Mouse (Mus musculus) lung, embryonic 15.5 days (tissue): Measurements from ENCODE around the gene Eif2d. TPM values are rescaled to one million over a fixed set of nuclear protein-coding genes. Genes with fewer than 3 reads are reported as not detected.

ENCODE experiments used
- ATAC-seq: fragments of 200-750 bp; cut with Nextera tagmentation; 2 replicates; pipeline ENCODE4 v1.8.0; 2017; ENCODE audit warnings: moderate number of reproducible peaks, borderline replicate concordance; ENCODE audit not compliant: low FRiP score, low TSS enrichment; ENCODE audit errors: extremely low read depth
- H3K27ac ChIP-seq: fragments of 300-500 bp; sonication (generic); 2 replicates; pipeline ENCODE4 v1.5.1; 2015; ENCODE audit warnings: moderate library complexity, mild to moderate bottlenecking, inconsistent platforms
- H3K27me3 ChIP-seq: fragments of 300-500 bp; sonication (generic); 2 replicates; pipeline ENCODE4 v1.6.1; 2015; ENCODE audit warnings: inconsistent platforms
- H3K36me3 ChIP-seq: fragments of 300-500 bp; sonication (generic); 2 replicates; pipeline ENCODE4 v1.6.1; 2015; ENCODE audit warnings: inconsistent platforms
- H3K4me1 ChIP-seq: fragments of 300-500 bp; sonication (generic); 2 replicates; pipeline ENCODE4 v1.6.1; 2015; ENCODE audit warnings: inconsistent platforms
- H3K4me2 ChIP-seq: fragments of 300-500 bp; sonication (generic); 2 replicates; pipeline ENCODE4 v1.6.1; 2015; ENCODE audit warnings: inconsistent platforms, mild to moderate bottlenecking, moderate library complexity
- H3K4me3 ChIP-seq: fragments of 300-500 bp; sonication (generic); 2 replicates; pipeline ENCODE4 v1.5.1; 2015; ENCODE audit warnings: mild to moderate bottlenecking, inconsistent platforms
- H3K9ac ChIP-seq: fragments of 300-500 bp; sonication (generic); 2 replicates; pipeline ENCODE4 v1.6.1; 2015; ENCODE audit warnings: inconsistent platforms
- H3K9me3 ChIP-seq: fragments of 300-500 bp; sonication (generic); 2 replicates; pipeline ENCODE4 v1.6.1; 2016; ENCODE audit warnings: inconsistent platforms
- WGBS: fragments of 180-500 bp; shearing (Covaris S2); methylation state at CpG from one replicate; pipeline ENCODE4 v1.1.7; 2015; 5-methylcytosine and 5-hydroxymethylcytosine counted together
- polyA plus RNA-seq: library from polyadenylated mRNA; unstranded; fragments of >200 nt; fragmentation: Nextera tagmentation; extraction: Ambion mirVana; gene quantifications from 2 replicates; pipeline ENCODE4 v1.2.1, GENCODE M21; 2015

Gene Eif2d
- polyA plus RNA-seq, 1 experiment from 2014 or later = 63.0 TPM

DNA sequence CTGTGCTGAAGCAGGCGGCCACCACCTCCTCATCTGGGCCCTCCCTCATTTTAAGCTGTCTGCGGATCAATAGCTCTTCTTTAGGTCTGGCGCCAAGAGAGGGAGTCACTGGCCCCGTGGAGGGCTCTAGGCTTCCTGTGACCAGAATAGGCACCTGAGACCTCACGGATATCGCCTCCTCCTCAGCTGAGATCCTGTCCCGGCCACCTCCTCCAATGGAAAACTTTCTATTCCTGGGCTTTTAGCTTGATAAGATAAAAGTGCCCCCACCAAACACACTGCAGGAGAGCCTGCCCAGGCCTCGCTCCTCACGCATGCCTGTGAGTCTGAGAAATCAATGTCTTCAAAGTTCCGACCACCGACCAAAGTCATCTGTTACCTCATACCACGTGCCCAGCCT, 80.5 kb downstream of the Eif2d start:
- no peak overlapping the region for H3K4me2 ChIP-seq

DNA sequence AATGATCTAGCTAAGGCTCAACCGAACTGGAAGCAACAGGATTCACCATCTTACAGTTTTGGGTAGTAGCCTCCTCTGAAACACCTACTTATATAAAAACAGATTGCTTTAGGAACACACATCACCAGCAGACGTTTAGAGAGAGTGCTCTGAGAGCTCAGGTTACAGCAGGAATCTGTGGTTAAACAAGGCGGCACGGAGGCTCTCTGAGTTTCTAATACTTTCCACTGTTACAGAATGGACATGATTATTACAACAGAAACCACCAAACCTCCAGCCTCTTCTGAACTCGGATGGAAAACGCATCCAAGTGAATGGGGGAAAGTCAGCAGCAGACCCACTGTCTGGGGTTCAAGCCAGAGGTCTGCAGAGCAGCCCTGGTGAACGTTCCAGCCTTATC, 83.1 kb downstream of the Eif2d start:
- no peak overlapping the region for H3K4me2 ChIP-seq
- ATAC-seq = no peak
- no peaks in the 10 kb centered on the region for H3K27me3 ChIP-seq
- 45% methylated on average over 7 of the region's 7 CpGs for WGBS
- H3K4me1 ChIP-seq = peaks cover 27% of the 10 kb centered on the region
- no peak overlapping the region for H3K27ac ChIP-seq
- no peak overlapping the region for H3K9ac ChIP-seq
- H3K36me3 ChIP-seq = no peaks in the 10 kb centered on the region
- H3K4me3 ChIP-seq = no peak overlapping the region
- no peaks in the 10 kb centered on the region for H3K9me3 ChIP-seq

More for the DNA sequence above, 80.5 kb downstream of the Eif2d start:
- no peaks in the 10 kb centered on the region for H3K27me3 ChIP-seq
- H3K9ac ChIP-seq = no peak overlapping the region
- WGBS = 46% methylated on average over 12 of the region's 12 CpGs
- no peak overlapping the region for H3K27ac ChIP-seq
- peaks cover 5% of the 10 kb centered on the region for H3K4me1 ChIP-seq
- H3K36me3 ChIP-seq = no peaks in the 10 kb centered on the region
- H3K9me3 ChIP-seq = no peaks in the 10 kb centered on the region
- no peak for ATAC-seq
- H3K4me3 ChIP-seq = no peak overlapping the region

Other genes starting within 250 kb of the Eif2d start
- not detected in 2 replicates for gene Il20, start 241.7 kb upstream of the Eif2d start, polyA plus RNA-seq
- gene Il19, start 213.1 kb upstream of the Eif2d start, polyA plus RNA-seq = not detected in 2 replicates
- gene Il10, start 133.3 kb upstream of the Eif2d start, polyA plus RNA-seq = 0.11 and 0.13 TPM in 2 replicates
- gene Mapkapk2, start 55.4 kb upstream of the Eif2d start, polyA plus RNA-seq = 57.9 and 61.0 TPM in 2 replicates
- gene Dyrk3, start 14.8 kb upstream of the Eif2d start, polyA plus RNA-seq = 3.3 and 3.7 TPM in 2 replicates
- gene Rassf5, start 92.1 kb downstream of the Eif2d start, polyA plus RNA-seq = 4.2 and 6.5 TPM in 2 replicates
- gene Ikbke, start 126.4 kb downstream of the Eif2d start, polyA plus RNA-seq = 2.9 and 4.0 TPM in 2 replicates